Mouse (Mus musculus) midbrain, postnatal 0 days (tissue): Measurements from ENCODE around the gene Dcun1d4. TPM values are rescaled to one million over a fixed set of nuclear protein-coding genes. Genes with fewer than 3 reads are reported as not detected.
"Not testable (repeated sequence)": the region's sequence is repeated elsewhere in the genome, so short reads cannot be mapped to it uniquely, and the experiment has no call there.

Source experiments
- ATAC-seq: fragments of 200-750 bp; cut with Nextera tagmentation; 2 replicates; pipeline ENCODE4 v1.8.0; 2017; ENCODE audit warnings: moderate number of reproducible peaks, mild to moderate bottlenecking, moderate TSS enrichment, moderate library complexity; ENCODE audit not compliant: low FRiP score
- DNase-seq: peaks from one replicate; pipeline ENCODE4 v3.0.0-alpha.2; 2015; ENCODE audit warnings: low spot score
- H3K27ac ChIP-seq: fragments of 300-500 bp; sonication (generic); 2 replicates; pipeline ENCODE4 v1.5.1; 2014; ENCODE audit warnings: low read depth, mild to moderate bottlenecking, low read length, mixed read lengths
- H3K27me3 ChIP-seq: fragments of 300-500 bp; sonication (generic); 2 replicates; pipeline ENCODE4 v1.6.1; 2014; ENCODE audit warnings: low read length, control low read depth, mixed read lengths; ENCODE audit not compliant: insufficient read depth
- H3K36me3 ChIP-seq: fragments of 300-500 bp; sonication (generic); 2 replicates; pipeline ENCODE4 v1.6.1; 2014; ENCODE audit warnings: low read length, control low read depth, mixed read lengths; ENCODE audit not compliant: insufficient read depth
- H3K4me1 ChIP-seq: fragments of 300-500 bp; sonication (generic); 2 replicates; pipeline ENCODE4 v1.6.1; 2014; ENCODE audit warnings: mild to moderate bottlenecking, control low read depth, antibody characterized with exemption, low read length, mixed read lengths; ENCODE audit not compliant: insufficient read depth
- H3K4me2 ChIP-seq: fragments of 300-500 bp; sonication (generic); 2 replicates; pipeline ENCODE4 v1.6.1; 2014; ENCODE audit warnings: low read depth, mild to moderate bottlenecking, low read length, mixed read lengths; ENCODE audit not compliant: poor library complexity, severe bottlenecking
- H3K4me3 ChIP-seq: fragments of 300-500 bp; sonication (generic); 2 replicates; pipeline ENCODE4 v1.5.1; 2014; ENCODE audit warnings: low read depth, mild to moderate bottlenecking, low read length, moderate library complexity
- H3K9ac ChIP-seq: fragments of 300-500 bp; sonication (generic); replicated peaks from 2 replicates; pipeline ENCODE4 v1.6.1; 2014; ENCODE audit warnings: mild to moderate bottlenecking, low read length, moderate library complexity, mixed read lengths; ENCODE audit not compliant: poor library complexity, severe bottlenecking
- H3K9me3 ChIP-seq: fragments of 300-500 bp; sonication (generic); 2 replicates; pipeline ENCODE4 v1.6.1; 2016; ENCODE audit warnings: low read length, control low read depth
- CTCF ChIP-seq: IDR thresholded peaks from 2 replicates; pipeline ENCODE4 v1.5.1; 2016; ENCODE audit warnings: antibody characterized with exemption, mild to moderate bottlenecking
- WGBS: fragments of 180-500 bp; shearing (Covaris S2); extraction: QIAGEN DNeasy Blood & Tissue Kit; methylation state at CpG from one replicate; pipeline ENCODE4 v1.1.7; 2014; 5-methylcytosine and 5-hydroxymethylcytosine counted together
- polyA plus RNA-seq: library from polyadenylated mRNA; unstranded; fragments of >200 nt; fragmentation: Nextera tagmentation; extraction: Ambion mirVana; gene quantifications from 2 replicates; pipeline ENCODE4 v1.2.1, GENCODE M21; 2015
- total RNA-seq: library from RNA; depleted of rRNA; stranded (reverse); fragments of >200 nt; gene quantifications from 2 replicates; pipeline ENCODE4 v1.2.3, GENCODE M21; 2014

Gene Dcun1d4
- total and polyA plus RNA-seq, 2 experiments from 2014 or later: 31.1 to 46.2 TPM

DNA sequence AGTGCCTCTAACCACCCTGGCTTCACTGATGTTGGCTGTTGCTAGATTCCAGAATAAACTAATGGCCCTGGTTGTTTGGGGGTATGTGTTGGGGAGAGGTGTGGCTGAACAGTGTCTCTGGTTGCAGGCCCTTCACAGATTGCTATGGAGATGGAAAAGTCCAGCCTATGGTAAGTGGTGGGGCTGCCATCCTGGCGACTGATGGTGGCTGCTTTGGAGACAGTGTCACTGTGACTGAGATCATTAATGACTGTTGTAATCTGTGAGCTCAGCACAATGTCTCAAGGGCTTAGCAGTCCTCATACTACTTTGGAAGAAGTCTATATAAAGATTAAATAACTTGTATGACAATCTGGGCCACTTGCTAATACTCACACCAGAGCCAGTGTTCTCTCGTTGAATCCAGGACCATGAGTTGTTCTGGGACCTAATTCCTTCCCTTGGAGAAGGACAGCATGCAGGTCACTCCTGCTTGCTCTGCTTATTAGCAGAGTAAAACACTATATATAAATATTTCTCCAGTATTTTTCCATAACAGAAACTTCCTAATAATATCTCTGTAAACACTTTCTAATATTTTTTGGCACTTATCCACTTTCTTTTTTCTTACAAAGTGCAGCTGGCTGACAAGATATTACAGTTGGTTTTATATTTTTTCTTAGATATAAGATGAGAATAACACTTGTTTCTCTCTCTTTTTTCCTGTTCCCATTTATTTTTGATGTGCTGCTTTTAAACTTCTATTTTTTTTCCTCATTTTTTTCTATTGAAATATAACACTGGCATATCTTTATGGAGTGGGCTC is 26.1 kb upstream of the Dcun1d4 start:
- WGBS: 74% methylated on average over 2 of the region's 2 CpGs
- Histone ChIP-seq H3K4me3 (no peak overlapping the region), H3K27me3 (no peaks in the 10 kb centered on the region), H3K9me3 (no peaks in the 10 kb centered on the region), H3K27ac (no peak overlapping the region), H3K36me3 (no peaks in the 10 kb centered on the region), H3K4me1 (no peaks in the 10 kb centered on the region), H3K4me2 (no peak overlapping the region), H3K9ac (no peak overlapping the region)
- no peak for ATAC-seq
- TF ChIP-seq CTCF: no peak
- no peak for DNase-seq

GRCm38 (mm10) chr5:73455307-73455687 is 25.5 kb upstream of the Dcun1d4 start:
- DNase-seq (no peak), ATAC-seq (no peak)
- H3K9me3 ChIP-seq: no peaks in the 10 kb centered on the region
- H3K9ac ChIP-seq: no peak overlapping the region
- H3K4me3 ChIP-seq: no peak overlapping the region
- no peak overlapping the region for H3K4me2 ChIP-seq
- H3K27ac ChIP-seq: no peak overlapping the region
- WGBS: 88% methylated on average over 5 of the region's 5 CpGs
- TF ChIP-seq CTCF: no peak
- no peaks in the 10 kb centered on the region for H3K27me3 ChIP-seq
- no peaks in the 10 kb centered on the region for H3K36me3 ChIP-seq
- no peaks in the 10 kb centered on the region for H3K4me1 ChIP-seq

- TF ChIP-seq CTCF: no peak
- 85% methylated on average over 16 of the region's 16 CpGs for WGBS
- Histone ChIP-seq H3K36me3 (no peaks in the 10 kb centered on the region), H3K4me2 (no peak overlapping the region), H3K4me1 (no peaks in the 10 kb centered on the region), H3K9ac (no peak overlapping the region), H3K9me3 (no peaks in the 10 kb centered on the region), H3K4me3 (no peak overlapping the region), H3K27me3 (no peaks in the 10 kb centered on the region), H3K27ac (no peak overlapping the region)
- no peak for ATAC-seq
- DNase-seq: no peak
These were observed 12.1 kb upstream of the Dcun1d4 start for GRCm38 (mm10) chr5:73468462-73469433.

DNA sequence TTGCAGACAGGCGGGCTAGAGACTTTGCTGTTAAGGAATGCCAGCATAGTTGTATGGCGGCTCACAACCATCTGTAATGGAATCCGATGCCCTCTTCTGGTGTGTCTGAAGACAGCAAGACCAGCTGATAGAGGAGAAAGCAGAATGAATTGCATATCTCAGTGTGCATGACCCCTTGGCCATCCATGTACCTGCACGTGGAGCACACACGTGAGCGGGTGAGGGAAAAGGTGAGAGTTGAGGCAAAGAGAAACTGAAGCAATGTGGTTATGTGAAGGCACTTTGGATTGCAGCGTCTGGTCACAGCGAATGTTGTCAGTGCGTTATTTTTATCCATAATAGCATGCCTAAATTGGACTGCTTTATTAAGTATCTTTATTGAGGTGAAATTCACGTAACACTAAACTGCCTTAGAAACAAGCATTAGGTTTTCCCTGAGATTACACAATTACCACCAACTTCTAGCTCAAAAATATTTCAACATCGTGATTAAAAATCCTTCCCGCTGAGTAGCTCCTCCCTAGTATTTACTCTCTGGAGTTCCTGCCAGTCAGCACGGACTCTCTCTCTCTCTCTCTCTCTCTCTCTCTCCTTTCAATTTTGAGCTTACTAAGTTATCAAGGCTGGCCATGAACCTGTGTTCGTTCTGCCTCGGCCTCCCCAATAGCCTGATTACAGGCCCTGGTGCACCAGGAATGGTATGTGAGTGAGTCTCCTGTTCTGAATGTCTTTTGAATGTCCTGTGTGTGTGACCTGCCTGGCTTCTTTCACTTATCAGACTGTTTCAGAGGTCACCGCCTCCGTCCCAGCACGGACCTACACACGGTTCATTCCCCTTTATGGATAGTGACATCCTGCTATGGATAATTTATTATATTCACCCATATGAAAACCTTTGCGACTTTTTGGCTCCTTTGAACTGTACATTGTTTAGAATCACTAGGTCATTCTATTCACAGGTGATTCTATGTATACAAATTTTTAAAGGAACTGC is 6.1 kb upstream of the Dcun1d4 start:
- ATAC-seq: no peak
- H3K9ac ChIP-seq: no peak overlapping the region
- H3K27ac ChIP-seq: no peak overlapping the region
- H3K27me3 ChIP-seq: no peaks in the 10 kb centered on the region
- H3K4me2 ChIP-seq: no peak overlapping the region
- TF ChIP-seq CTCF: no peak
- no peaks in the 10 kb centered on the region for H3K9me3 ChIP-seq
- H3K4me1 ChIP-seq: no peaks in the 10 kb centered on the region
- 88% methylated on average over 20 of the region's 20 CpGs for WGBS
- no peaks in the 10 kb centered on the region for H3K36me3 ChIP-seq
- DNase-seq: no peak
- no peak overlapping the region for H3K4me3 ChIP-seq

DNA sequence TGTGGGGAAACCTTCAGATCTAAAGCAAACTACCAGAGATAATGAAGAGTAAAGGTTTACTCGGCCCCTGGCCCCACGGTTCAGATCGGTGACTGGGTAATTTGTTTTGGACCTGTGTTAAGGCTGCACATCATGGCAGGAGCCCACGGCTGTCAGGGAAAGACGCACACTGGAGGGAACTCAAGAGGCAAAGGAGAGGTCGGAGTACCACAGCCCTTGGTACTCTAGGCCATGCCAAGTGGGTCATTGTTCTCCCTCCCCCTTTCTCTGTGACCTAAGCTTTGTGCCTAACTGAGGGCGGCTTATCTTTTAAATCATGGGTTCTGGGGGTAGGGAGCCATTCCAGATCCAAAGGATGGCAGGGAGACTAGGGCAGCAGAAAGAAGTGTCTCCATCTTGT is 601 bp downstream of the Dcun1d4 start:
- no peaks in the 10 kb centered on the region for H3K36me3 ChIP-seq
- no peaks in the 10 kb centered on the region for H3K4me1 ChIP-seq
- WGBS: 91% methylated on average over 7 of the region's 7 CpGs
- TF ChIP-seq CTCF: no peak
- ATAC-seq (no peak), DNase-seq (no peak)
- H3K27ac ChIP-seq: no peak overlapping the region
- no peak overlapping the region for H3K4me2 ChIP-seq
- no peak overlapping the region for H3K9ac ChIP-seq
- H3K9me3 ChIP-seq: no peaks in the 10 kb centered on the region
- no peaks in the 10 kb centered on the region for H3K27me3 ChIP-seq
- H3K4me3 ChIP-seq: no peak overlapping the region

- not testable (repeated sequence) for H3K4me1 ChIP-seq, H3K27me3 ChIP-seq, H3K27ac ChIP-seq, H3K4me3 ChIP-seq, H3K4me2 ChIP-seq, H3K9me3 ChIP-seq, ATAC-seq, DNase-seq, H3K36me3 ChIP-seq, H3K9ac ChIP-seq
- 92% methylated on average over 1 of the region's 1 CpGs for WGBS
These were observed 1.6 kb downstream of the Dcun1d4 start for GRCm38 (mm10) chr5:73482381-73482780.
